Mouse (Mus musculus) kidney, adult 8-10 months (tissue): ENCODE measurements around the gene Wbp4.
"Not testable (repeated sequence)": the region's sequence is repeated elsewhere in the genome, so short reads cannot be mapped to it uniquely, and the experiment has no call there.

Experiments
- DNase-seq, 2 experiments: peaks; one replicate each; pipeline ENCODE4 v3.0.0; 2022

Wbp4 gene

DNA sequence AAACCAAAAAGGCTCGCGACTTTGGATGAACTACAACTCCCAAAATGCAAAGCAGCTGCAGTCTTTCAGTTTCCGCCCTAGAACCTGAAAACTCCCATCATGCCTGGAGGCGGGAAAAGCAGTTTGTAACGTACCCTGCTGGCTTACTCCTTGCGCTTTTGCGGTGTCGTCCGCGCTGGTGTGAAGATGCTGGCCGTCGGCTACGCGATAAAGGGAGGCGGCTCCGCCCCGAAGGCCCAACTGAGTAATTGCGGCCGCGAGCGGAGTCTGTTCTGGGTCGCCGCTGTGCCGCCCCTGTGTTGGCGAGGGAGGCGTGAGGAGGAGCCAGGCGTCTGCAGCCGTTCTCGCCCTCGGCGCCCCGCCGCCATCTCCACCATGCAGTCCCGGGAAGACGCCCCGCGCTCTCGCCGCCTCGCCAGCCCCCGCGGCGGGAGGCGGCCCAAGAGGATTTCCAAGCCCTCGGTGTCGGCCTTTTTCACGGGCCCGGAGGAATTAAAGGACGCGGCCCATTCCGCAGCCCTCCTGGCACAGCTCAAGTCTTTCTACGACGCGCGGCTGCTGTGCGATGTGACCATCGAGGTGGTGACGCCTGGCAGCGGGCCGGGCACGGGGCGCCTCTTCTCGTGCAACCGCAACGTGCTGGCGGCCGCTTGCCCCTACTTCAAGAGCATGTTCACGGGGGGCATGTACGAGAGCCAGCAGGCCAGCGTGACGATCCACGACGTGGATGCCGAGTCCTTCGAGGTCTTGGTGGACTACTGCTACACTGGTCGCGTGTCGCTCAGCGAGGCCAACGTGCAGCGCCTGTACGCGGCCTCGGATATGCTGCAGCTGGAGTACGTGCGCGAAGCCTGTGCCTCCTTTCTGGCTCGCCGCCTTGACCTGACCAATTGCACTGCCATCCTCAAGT, 29.4 kb downstream of the Wbp4 start, which contains the start of gene Kbtbd6:
Kbtbd6 (plus strand) TSS at position 155 of the 910 bp plus-strand sequence.
- DNase-seq, result peak; percentile 75 to 81

- no peak for DNase-seq
Measured at GRCm38 (mm10) chr14:79445055-79445620, 36.2 kb downstream of the Wbp4 start.

DNA sequence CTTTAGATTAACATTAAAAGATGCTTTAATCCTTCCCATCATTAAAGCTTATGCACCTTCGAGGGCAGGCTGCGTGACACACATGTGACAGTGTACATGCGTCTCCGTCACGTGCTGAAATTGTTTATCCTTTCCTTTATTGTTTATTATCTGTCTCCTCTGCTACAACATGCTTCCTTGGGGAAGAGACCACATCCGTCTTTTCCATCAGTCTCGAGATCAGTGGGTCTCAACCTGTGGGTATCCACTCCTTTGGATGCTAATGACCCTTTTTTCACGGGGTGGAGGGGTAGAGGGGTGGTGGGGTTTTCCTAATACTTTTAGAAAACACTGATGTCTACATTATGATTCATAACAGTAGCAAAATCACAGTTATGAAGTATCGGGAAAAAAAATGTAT, 36.7 kb downstream of the Wbp4 start:
- no peak for DNase-seq

- DNase-seq, result no peak
Measured at GRCm38 (mm10) chr14:79441441-79441840, 39.9 kb downstream of the Wbp4 start.

- no peak for DNase-seq
Measured at GRCm38 (mm10) chr14:79440655-79441054, 40.7 kb downstream of the Wbp4 start.

- DNase-seq, result no peak
Measured at GRCm38 (mm10) chr14:79434068-79434467, 47.3 kb downstream of the Wbp4 start.

- DNase-seq, result not testable (repeated sequence)
Measured at GRCm38 (mm10) chr14:79426730-79427365, 54.5 kb downstream of the Wbp4 start.

- DNase-seq, result peak; percentile 94 to 95
Measured at GRCm38 (mm10) chr14:79425979-79426729, 55.2 kb downstream of the Wbp4 start, which contains the start of gene Kbtbd7. Kbtbd7 (plus strand) TSS chr14:79426511.

DNA sequence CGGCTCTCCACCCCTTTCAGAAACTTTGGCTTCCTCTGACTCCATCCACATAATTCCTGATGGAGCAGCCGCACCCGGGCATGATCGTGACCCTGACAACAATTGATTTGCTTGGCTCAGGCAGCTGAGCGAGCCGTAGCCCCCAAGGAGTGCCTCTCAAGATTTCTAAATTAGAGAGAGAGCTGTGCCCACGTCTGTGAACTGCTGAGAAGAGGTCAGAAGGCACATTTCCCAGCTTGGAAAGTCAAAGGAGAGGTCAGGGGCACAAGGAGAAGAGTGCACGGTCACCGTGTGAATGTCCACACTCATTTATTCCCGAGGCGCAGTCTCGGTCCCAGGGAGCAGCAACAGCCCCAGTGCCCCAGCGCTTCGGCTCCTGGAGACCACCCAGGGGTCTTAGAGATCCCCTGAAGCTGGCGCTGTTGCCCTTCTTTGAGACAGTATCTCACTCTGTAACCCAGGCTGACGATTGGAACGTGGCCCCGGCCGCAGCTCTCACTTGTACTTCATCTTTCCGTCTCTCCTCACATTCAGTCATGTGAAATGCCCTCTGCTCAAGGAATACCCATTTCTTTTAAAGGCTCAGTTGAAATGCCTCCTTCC, 61.1 kb downstream of the Wbp4 start:
- no peak for DNase-seq

DNA sequence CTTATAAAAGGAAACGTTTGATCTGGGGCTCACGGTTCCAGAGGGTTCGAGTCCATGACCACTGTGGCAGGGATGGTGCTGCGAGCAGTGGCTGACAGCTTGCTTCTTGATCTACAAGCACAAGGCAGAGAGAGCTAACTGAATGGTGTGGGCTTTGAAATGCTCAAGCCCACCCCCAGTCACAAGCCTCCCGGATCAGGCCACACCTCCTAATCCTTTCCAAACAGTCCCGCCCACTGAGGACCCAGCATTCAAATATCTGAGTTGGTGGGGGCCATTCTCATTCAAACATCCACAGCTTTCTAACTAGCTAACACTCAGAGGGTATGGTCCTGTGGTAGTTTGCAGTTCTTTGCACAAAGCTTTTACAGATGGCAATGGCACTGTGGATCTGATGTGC, 68.2 kb downstream of the Wbp4 start:
- DNase-seq, result no peak

DNA sequence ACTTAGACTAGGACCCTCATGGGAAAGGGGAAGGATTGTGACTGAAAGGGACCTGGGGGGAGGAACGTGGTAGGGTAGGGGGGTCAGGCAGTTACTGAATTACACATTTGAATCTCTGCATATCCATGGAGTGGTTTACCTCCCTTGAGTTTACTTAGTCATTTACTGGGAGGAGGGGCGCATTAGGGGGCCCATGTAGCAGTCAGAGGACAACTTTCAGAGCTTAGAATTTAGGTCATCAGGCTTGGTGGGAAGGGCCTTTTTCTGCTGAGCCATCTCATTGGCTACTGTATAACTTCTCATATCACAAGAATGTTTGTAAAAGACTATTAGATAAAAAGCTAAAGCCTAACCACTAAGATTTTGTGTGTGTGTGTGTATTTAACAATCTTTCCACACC, 70.7 kb downstream of the Wbp4 start:
- DNase-seq, result no peak
